Mouse (Mus musculus) mesoderm, embryonic 11.5 days (tissue): ENCODE measurements around the gene Ccdc148.
A peak's percentile ranks its signal among the peaks of the same experiment; 100 is the strongest.

Source experiments
- DNase-seq: peaks from one replicate; pipeline ENCODE4 v3.0.0-alpha.2; 2012; ENCODE audit warnings: low read depth, low spot score

Ccdc148 gene

DNA sequence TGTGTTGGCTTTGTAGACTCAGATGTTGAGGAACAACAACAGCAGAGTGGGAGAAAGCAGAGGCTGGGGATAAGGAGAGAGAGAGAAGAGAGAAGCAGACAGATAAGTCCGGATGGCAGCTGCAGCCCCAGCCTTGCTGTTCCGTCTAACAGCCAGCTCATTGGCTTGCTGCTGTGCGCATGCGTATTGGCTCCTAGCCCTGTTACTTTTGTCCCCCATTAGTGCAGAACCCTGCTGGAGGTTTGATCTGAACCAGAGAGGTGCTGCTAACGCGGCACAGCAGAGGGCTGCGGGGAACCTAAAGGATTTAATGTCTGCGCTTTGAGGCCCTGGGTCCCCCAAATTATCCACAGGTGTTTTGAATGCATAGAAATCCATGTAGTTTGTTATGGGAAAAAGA is 373.8 kb downstream of the Ccdc148 start:
- DNase-seq, result peak; percentile 4

DNA sequence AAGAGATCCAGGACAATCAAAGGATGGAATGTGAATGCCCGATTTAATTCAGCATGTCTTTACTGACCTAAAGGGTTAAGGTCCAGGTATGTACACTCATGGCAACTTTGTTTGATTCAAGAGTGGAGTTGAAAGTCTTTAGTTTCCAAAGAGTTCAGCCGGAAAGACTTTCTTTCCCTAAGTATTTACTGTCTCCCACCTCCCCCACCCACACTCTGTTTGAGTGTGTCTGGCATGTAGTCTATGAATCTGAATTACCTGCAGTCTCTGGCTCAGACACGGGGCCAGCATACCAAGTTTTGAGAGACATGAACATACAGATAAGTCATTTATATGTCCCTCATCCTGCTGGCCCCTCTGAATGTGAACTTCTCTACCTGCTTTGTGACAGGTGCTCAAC is 374.3 kb downstream of the Ccdc148 start:
- DNase-seq, result no peak

DNA sequence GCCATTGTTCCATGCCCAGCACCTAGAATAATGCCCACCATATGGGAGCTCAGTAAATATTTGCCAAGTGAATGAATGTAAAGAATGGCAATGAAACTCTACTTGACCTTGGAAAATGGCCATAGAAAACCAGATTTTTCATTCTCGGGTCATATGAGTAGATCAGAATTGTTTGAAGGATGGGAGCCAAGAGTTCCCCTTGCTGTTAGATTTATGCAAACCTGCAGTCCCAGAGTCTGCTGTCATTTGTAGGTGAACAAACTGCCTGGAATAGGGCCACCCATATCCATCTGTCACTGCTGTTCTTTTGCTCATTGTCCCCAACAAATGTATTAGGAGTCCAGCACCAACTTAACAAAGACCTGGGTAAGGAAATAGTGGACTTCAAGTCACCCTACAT is 377.0 kb downstream of the Ccdc148 start:
- DNase-seq, result no peak

DNA sequence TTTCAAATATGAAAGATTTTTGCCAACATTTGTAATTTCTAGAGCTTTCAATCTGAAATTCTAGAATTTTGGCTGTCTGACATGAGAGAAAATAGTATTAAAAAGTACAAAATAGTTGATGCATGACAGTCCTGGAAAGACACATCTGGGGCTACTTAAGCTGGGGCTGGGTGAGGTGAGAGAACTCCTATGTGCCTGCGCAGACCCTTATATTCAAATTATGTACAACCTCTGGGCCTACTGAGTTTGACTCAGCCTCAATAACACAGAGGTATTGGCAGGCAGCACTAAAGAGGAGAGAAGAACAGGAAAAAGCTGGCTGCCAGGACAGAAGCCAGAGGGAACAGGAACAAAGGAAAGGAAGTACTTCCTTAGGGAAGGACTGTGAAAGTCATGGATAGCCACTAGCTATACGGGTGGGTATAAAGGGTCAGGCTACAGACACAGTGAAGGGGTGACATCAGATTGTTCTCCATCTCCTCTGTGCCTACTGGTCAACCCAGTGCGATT is 381.4 kb downstream of the Ccdc148 start:
- no peak for DNase-seq

DNA sequence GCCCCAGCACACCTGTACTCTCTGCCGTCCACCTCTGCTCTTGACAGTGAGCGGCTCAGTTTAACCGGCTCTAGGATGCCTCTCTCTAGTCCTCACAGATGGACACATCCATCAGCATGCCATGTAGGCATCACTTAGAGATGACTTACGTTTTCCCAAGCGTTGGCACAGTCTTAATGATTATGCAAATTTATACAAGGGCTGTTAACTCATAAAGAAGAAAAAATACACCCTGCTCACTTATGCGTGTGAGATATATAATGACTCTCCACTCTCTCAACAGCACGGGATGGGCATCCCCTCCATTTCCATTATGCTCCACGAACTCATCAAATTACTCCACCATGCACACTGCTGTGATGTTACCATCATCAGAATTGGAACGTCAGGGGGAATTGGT is 386.6 kb downstream of the Ccdc148 start:
- no peak for DNase-seq
